Mouse (Mus musculus): ENCODE results near the gene Ferd3l.

Ferd3l gene

DNA sequence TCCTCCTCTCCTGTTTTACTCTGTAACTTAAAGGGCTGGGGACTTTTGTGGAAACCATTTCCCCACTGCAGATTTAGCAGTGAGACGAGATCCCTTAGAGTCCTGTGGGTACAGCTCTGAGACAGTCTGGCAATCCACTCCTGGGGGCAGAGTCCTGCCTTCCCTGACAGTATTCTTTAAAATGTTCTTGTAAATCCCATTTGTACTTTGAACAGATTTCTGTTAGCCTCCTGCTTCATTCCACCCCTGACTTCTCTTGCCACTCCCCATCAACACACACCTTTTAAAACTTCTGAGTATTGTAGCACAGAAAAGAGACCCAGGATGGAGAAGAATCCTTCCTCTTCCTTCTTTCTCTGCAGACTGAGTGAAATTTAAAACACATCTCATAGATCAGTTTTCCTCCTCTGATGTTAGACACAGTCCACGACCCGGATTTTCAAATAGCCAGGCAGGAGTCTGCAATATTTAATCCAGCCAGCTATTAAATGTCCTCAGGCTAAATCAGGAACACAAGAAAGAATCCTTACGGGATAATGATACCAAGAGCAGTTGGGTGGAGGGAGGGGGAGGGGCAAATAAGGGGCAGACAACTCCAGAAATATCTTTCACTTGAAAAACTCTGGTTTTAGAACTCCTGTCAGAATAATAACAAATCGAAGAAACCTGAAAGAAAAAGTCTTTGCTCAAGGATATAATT lies 37.6 kb downstream of the Ferd3l start:
- DNase-seq (ENCODE audit: low read depth): no peak

DNA sequence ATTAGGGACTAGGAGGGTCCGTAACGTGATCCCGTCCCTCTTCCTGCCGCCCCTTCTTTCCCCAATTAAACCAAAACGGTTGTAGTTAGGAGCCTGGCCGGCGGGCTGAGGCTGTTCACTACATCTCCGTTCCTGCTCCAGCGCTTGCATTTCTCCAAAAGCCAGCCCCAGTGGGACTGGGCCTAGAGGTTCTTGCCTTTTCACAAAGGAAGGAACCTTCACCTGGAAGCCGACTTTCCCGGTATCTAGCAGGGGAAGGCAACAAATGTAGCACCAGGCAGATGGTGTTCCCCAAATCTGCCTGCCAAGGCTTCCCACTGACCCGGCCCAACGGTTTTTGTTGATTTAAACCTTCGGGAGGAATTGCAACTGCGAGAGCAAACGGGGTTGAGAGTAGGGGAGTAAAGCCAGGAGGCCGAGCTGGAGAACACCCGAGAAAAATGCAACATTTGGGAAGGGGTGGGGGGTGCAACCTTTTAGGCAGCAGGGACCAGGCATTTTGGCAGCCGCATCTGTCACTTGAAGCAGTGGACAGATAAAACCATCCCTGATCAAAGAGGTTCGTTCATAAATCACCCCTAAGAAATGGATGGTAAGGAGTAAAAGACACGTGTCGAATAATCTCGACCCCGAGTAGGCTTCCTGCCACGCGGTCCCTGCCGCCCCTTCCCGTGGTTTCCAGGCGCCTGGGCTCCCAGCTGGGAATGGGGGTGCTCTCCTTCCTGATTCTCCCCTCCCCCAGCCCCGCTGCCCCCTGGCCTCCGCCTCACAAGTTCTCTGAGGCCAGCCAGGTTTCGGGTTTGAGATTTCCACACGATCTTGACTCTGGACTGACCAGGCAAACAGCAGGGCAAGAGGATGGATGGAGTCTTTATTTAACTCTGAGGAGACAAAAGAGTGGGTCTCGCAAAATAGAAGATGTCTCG lies 38.5 kb downstream of the Ferd3l start:
- DNase-seq (ENCODE audit: low read depth): no peak

- no peak for DNase-seq (ENCODE audit: low read depth)
These were observed 39.3 kb downstream of the Ferd3l start for GRCm38 (mm10) chr12:33967514-33967913.

DNA sequence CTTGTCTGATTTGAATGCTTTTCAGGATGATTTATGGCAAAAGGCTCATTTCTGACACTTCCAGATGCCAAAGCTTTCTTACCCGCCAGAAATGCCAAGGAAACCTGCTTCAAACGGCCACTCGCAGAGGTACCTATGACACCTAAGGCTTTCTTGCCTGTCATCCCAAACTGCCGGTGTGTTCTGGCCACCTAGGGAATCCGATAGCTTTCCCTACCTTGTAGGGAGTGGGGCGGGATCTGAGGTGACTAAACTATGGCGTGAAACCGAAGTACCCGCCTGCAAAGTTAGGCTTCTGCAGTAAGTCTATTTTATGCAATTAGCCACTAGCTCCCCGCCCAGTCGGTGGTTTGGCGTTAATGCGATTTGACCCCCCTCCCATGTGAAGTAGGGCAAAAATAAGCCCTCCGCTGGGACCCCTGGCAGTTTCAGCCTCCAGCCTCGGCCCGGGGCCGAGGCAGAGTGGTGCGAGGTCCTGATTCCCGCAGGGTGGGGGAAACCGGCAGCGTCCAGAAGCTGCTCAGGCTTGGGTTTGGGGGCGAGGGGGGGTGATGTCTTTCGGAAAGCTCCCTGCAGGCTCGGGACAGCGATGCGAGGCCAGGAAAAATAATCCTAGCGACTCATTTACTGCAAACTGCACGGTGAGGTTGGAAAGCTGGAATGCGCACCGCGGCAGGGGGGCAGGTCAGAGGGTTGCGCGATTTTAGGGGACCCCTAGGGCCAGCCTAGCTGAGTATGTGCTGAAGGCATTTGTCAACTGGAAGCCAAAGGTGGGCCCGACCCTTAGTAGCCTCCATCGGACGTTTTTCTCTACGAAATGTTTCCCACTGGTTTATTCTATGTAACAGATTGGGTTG lies 40.0 kb downstream of the Ferd3l start:
- DNase-seq (ENCODE audit: low read depth): no peak

DNA sequence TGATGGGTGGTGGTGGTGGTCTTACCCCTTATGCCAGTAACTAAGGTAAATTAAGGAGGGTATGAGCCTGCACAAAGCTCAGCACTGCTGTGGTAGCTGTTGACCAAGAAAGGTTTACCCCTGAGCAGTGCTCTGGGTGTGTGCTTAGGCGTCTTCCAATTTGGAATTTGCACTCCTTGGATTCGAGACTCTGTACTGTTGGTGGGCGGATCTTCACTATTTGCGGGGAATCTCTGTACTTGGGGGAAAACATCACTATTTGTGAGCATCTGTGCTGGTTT lies 40.6 kb downstream of the Ferd3l start:
- no peak for DNase-seq (ENCODE audit: low read depth)
